Mouse (Mus musculus) left cerebral cortex, postnatal 25 days (tissue): ENCODE measurements around the gene Bcl2l1. TPM values are rescaled to one million over a fixed set of nuclear protein-coding genes. Genes with fewer than 3 reads are reported as not detected.

Experiments
- DNase-seq, 2 experiments: peaks; one replicate each; pipeline ENCODE4 v3.0.0; 2022; ENCODE audit warnings: low spot score in 2 of 2, mixed read lengths in 1 of 2
- intact Hi-C: fragments of 180-260 bp; cut with DNase I; formaldehyde crosslinking; loops from one replicate; pipeline ENCODE4 v1.15.1; 2025
- total RNA-seq, 2 experiments: library from RNA; stranded (reverse); gene quantifications; 2 replicates each; pipeline ENCODE4 v1.2.3; 2021

The Bcl2l1 gene
- total RNA-seq, result 100 to 1,000 TPM; 128 to 138 TPM

DNA sequence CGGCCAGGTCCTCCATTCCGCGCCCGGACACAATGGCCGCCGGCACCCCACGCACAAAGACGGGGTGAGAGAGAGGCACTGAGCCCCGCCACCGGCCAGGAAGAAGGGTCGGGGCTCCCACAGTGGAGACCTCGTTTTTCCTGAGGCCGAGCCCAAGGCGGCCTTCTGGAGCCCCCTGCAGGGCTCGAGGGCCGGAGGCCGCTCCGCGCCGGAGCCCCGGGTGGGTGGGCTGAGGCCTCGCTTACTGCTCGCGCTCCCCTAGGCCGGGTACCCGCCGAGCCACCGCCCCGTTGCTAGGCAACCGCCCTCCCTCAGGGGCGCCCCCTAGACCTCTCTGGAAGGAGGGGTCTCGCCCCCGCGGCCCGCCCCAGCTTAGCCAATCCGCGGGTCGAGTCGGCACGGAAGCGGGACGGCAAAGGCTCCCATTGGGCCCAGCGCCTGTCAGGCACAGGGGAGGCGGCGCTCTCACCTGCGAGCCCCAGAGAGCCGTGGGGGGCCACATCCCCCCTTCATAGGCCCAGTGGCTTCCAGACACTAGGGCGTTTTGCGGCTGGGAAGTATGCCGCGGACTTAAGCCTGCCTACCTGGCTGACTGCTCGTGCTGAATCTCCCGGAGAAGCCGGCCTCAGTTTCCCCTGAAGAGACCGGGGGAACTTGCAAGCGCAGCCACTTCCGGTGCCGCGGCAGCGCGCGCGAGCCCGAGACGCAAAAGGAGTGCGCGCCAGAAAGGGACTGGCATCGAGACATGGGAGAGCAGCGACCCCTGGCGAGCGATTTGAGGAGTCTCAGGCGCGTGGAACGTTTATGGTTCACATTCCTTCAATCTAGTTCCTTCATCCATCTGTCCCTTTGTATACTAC is at the start of gene Bcl2l1:
Gene Bcl2l1 (minus strand): TSS at position 710 of the 860 bp plus-strand sequence.
- peak; percentile 99 for DNase-seq
- intact Hi-C loops, result loop anchor here (1.0 to 5.0 kb wide), 4 partner anchors 54 to 214 kb away; no protein-coding TSS in a partner anchor

DNA sequence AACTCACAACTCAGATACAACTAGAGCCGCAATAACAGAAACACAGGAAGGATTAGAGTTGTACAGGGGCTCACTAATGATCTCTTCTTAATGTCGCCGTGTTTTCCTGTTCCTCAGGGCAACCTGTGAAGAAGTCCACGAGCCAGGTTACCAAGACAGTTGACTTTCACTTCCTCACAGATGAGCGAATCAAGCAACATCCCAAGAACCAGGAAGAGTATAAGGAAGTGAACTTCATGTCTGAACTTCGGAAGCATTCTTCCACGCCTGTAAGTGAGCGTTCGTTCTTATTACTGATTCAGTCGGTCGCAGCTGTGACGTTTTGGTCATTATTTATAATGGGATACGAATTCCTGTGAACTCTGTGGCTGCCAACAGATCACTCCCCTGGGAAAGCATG is 49.4 kb upstream of the Bcl2l1 start:
- intact Hi-C loops, result no loop called here
- no peak for DNase-seq

DNA sequence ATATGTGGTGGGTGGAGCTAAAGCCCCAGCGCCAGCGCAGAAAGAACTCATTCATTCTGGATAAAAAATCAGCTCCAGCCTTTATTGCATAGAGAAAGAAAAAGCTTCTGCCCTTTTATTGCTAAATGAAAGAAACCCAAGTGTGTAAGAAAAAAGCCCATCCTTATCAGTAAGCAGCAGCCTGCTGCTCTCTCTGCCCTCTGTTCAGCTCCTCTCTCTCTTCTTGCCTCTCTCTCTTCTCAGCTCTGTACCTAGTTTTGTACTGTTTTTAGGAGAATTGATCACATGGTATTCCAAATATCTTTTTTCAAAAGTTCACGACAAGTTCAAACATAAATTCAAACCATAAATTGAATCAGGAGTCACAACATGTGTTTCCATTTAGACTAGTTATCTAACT is 46.7 kb upstream of the Bcl2l1 start:
- intact Hi-C loops, result no loop called here
- no peak for DNase-seq

DNA sequence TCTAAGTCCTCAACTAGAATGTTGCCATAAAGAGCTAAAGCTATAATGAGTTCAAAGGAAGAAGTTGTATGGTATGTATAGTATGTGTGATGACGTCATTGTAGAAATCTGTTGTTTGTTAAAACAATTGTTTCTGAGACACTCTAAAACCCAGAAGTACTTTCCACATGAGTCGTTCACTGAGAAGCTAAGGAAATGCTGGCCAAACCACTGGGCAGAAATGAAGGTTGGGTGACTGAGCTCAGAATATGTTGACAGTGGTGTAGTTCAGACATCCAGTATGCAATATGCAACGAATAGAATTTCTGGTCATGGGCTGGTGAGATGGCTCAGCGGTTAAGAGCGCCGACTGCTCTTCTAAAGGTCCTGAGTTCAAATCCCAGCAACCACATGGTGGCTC is 31.8 kb upstream of the Bcl2l1 start:
- intact Hi-C loops, result no loop called here
- no peak for DNase-seq

DNA sequence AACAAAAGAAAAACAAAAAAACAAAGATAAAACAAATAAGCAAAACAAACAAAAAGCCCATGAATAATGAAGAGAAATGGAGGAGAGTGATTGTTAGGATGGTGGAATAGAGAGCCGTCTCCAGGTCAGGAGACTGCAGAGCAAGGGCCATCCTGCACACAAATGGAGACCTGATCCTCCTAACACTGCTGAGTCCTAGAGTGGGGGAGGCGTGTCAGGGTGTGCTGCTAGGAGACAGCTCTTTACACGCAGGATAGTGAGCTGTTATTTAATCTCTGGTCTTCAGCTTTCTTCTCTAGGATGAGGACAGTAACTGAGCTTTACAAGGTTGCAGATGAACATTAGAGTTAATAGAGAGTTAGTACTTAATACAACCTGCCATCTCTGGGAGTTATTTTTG is 31.1 kb upstream of the Bcl2l1 start:
- DNase-seq, result no peak
- intact Hi-C loops, result no loop called here

DNA sequence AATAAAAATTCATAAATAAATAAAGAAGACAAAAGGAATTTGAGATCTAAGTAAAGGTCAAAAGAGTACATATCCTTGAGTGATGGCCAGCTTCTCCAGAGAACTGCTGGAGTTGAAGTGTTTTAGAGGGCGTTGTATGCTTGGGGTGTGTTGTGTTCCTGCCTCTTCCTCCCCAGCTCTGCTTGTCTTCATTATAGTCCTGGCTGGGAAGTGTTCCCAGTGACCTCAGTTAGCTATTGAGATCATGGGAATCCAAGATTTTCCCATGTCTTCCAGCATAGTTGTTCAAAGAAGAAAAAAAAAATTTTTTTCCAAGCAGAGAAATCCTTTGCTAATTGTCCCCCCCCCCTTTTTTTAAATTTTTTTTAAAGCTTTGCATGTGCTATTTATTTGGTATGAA is 30.4 kb upstream of the Bcl2l1 start:
- intact Hi-C loops, result no loop called here
- DNase-seq, result no peak

DNA sequence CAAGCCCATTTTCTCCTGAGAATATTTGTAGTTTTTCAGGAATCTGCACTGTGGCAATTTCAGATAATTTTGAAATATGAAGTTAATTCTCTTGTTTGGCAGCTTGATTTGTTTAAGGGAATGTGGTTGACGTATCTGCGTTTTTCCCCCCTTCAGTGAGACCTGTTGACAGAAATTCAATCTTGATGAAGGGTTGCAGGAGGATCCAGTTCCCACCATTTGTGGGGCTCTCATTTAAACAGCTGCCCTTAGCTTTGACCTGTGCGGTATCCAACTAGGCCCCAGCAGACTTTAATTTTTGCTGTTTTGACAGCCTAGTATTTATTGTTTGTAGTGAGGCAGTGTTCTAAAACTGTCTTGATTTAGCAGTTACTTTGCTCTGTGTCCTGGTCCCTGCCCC is 28.0 kb upstream of the Bcl2l1 start:
- no peak for DNase-seq
- intact Hi-C loops, result no loop called here

DNA sequence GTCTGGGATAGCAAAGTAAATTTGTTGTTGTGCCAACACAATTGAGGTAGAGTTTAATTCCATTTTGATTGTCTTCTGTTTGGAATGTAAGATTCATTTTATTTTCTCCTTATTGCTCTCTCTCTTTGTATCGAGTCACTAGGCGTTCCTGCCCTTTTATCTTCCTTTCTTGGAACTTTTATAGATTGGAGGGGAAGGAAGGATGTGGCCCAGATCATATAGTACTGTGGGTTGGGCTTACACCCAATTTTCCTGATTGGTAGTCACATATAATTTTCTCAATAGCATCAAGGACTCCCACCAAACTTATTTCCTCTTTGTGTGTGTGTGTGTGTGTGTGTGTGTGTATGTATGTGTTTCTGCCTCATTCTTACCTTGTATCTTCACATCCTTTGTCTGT is 16.9 kb upstream of the Bcl2l1 start:
- DNase-seq, result no peak
- intact Hi-C loops, result no loop called here

DNA sequence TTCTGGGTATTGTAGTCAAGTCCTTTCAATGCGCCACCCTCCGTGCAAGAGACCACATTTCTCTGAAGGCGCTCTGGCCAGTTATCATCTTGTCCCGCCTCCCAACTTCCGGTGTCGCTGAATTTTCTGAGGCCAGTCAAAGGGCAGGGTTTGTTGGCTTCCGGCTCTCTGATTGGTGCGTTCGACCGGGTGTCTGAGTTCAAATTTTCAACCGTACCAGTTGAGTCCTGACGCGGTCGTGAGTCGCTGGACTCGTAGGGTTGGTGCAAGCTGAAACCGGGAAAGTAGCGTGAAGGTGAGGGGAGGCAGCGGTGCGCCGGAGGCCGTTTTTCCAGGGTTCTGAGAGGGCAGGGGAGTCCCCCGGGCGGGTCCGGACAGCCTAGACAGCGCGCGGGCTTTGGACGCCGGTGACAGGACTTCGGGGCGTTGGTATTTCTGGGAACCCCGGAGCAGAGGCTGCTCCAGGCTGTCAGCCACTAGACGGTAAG is 16.3 kb upstream of the Bcl2l1 start, which contains the start of gene Tpx2:
Gene Tpx2 (plus strand): TSS at position 150 of the 488 bp plus-strand sequence.
- intact Hi-C loops, result no loop called here

DNA sequence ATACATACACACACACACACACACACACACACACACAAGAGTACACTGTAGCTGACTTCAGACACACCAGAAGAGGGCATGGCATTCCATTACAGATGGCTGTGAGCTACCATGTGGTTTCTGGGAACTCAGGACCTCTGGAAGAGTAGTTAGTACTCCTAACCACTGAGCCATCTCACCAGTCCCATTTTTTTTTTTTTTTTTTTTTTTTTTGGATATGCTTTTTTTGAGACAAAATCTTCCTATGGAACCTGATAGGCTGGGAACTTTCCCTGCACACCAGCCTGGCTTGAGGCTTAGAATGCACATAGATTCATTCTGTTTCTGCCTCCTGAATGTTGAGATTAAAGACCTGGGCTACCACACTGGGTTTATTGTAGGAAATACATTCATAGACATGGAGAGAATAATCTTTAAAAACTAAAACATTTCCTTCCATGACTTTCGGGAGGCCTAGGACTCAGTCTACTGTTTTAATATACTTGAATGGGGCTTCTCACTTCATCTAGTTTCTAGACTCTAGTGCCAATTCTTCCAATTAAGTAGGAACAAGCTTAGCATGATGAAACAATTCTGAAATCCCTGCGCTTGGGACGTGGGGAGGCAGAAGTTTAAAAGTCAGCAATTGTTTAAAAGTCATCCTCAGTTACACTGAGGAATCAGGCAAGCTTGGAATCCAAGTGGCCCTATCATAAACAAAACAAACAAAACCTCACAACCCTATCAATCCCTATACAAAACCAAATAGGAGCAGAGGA is 15.7 kb upstream of the Bcl2l1 start:
- no peak for DNase-seq
- intact Hi-C loops, result no loop called here

More for the DNA sequence above, 16.3 kb upstream of the Bcl2l1 start, which contains the start of gene Tpx2:
- DNase-seq, result peak; percentile 97 to 99

DNA sequence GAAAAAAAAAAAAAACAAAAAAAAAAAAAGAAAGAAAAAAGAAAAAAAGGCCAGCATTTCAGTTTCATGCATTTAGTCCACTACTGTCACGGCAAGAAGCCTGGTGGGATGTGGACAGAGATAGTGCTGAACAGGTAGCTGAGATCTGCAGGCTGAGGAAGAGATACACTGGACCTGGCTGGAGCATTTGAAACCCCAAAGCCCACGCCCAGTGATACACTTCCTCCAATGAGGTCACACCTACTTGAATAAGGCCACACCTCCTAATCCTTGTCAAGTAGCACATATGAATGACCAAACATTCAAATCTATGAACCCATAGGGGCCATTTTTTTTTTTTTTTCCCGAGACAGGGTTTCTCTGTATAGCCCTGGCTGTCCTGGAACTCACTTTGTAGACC is 11.2 kb upstream of the Bcl2l1 start:
- DNase-seq, result no peak
- intact Hi-C loops, result no loop called here

DNA sequence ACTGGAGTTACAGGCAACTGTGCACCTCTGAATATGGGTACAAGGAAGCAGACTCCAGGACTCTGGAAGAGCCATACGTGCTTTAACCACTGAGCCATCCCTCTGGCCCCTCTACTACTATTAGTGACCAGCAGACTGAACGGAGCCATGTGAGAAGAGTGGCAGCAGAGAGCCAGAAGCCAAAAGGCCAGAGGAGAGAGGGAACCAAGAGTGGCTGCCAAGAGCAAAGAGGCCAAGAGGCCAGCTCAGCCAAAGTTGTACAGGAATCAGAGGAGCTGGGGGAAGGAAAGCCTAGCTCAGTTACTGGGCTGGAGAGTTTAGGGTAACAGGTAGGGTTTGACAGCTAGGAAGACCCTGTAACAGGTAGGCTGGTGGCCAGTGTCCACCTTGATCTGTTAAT is 7.7 kb upstream of the Bcl2l1 start:
- intact Hi-C loops, result no loop called here

DNA sequence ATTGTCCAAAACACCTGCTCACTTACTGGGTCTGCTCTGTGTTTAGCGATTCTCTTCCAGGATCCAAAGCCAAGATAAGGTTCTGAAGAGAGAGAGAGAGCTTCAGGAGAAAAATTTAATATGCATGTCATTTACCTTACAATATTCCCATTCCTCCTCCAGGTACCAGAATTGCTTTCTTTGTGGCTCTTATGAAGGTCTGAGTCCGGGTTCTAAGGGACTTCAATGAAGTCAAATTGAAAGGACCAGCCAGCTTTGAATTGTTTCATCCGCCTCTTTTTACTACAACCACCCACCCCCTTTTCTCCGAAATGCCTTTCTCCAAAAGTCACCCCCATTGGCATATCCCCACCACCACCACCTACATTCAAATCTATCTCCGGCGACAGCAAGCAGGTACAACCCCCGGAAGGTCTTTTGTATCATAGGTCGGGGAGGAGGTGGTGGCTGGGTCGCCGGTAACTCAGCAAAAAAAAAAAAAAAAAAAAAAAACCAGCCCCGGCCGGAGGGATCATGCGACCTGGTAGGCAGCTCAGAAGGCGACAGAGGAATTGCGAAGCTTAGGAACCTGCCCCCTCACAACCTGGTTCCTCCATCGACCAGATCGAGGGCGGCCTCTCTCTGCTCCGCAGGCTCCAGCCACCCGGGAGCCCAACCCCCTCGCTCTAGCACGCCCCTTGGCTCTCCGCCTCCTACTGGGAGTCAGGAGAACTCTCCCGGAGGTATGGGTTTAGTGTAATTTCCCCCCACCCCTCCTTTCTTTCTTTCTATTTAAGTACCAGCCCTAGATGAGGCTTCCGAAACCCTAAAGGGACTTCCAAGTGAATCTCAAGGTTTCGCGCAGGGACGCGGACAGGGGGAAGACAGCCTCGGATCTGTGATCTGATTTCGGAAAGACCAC is 1.3 kb downstream of the Bcl2l1 start:
- DNase-seq, result peak; percentile 81 to 91
- intact Hi-C loops, result loop anchor here (1.0 to 5.0 kb wide), 3 partner anchors 45 to 213 kb away; no protein-coding TSS in a partner anchor

More for the DNA sequence above, 7.7 kb upstream of the Bcl2l1 start:
- no peak for DNase-seq

DNA sequence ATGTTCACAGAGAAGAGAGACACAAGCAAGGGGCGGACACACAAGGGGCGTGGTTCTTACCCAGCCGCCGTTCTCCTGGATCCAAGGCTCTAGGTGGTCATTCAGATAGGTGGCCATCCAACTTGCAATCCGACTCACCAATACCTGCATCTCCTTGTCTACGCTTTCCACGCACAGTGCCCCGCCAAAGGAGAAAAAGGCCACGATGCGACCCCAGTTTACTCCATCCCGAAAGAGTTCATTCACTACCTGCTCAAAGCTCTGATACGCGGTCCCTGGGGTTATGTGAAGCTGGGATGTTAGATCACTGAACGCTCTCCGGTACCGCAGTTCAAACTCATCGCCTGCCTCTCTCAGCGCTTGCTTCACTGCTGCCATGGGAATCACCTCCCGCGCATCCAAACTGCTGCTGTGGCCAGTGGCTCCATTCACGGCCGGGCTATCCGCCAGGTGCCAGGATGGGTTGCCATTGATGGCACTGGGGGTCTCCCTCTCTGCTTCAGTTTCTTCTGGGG is 2.1 kb downstream of the Bcl2l1 start:
- intact Hi-C loops, result no loop called here
- DNase-seq, result peak in 1 of 2 experiments; percentile 30

DNA sequence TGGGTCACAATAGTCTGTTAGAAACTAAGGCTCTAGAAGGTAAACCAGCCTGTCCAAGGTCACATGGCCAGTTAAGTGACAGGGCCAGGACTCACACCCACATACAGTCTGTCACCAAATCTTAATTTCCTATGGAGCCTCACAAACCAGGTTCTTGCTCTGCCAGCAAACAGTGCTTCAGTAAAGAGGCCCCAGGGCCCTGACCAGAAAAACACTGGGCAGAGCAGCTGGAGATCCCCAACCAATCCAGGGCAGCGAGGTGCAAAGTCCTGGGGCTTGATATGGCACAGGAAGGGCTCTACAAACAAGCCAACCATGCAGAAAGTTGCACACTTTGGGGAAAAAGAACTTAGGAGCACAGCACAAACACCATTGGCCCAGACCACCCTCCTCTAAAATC is 3.0 kb downstream of the Bcl2l1 start:
- intact Hi-C loops, result no loop called here
- DNase-seq, result no peak

DNA sequence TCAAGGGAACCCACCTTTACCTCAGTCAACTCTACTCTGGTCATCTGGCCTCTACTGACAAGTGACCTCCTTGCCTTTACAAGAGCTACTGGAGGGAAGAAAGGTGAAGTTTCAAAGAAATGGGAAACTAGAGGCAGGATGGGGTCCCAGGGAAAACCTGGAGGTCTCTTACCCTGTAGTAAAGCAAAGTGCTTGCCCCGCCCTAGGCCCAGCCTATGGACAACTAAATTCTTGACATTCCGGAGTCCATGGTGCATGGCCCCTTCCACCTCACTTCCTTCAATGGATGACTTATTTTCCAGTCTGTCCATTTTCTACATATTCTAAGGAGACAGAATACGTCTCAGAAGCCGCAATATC is 3.5 kb downstream of the Bcl2l1 start:
- intact Hi-C loops, result no loop called here

DNA sequence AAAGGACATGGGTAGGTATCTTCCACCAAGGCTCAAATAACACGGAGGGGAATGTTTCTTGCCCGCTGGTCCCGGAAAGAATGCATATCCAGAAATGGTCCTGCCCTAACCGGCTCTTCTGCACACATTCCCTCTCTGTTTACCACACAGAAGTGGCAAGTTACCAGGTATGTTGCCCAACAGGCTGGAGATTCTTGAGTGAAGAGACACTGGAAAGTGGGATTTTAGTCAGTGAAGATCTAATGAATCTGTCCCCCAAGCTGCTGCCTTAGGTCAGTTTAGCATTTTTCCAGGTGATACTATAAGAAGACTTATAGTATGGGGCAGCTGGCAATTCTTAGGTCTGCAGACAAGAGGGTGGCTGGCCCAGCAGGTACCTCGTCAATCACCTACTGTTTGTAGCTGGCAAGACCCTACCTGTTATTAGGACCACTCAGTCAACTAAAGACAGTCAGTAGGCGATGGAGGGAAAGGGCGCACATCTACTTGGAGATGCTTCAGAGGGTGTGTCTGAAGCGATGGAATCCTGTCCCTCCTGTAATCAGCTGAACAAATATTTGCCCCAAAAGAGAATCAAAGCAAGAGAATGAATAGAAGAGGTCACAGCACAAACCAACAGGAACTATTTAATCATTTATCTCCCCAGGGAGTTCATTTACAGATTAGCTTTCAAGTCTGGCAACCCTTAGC is 4.1 kb downstream of the Bcl2l1 start:
- intact Hi-C loops, result no loop called here
- no peak for DNase-seq

More for the DNA sequence above, 3.5 kb downstream of the Bcl2l1 start:
- DNase-seq, result no peak

DNA sequence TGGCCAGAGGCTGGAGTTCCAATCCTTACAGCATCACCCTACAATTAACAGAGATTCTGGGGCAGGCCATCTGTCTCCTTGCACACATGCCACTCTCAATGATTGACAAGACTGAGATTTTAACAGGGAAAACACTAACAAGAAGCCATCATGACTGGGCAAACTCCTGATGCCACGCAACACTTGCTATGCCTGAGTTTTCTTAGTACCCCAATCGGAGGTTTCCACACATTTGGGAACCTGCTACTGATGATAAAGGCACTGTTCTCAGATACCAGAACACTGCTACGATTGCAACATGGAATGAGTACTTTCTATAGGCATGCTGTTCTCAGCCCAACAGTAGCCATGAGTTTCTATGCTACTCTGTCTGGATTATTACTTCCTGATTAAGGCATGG is 5.0 kb downstream of the Bcl2l1 start:
- no peak for DNase-seq
- intact Hi-C loops, result no loop called here

DNA sequence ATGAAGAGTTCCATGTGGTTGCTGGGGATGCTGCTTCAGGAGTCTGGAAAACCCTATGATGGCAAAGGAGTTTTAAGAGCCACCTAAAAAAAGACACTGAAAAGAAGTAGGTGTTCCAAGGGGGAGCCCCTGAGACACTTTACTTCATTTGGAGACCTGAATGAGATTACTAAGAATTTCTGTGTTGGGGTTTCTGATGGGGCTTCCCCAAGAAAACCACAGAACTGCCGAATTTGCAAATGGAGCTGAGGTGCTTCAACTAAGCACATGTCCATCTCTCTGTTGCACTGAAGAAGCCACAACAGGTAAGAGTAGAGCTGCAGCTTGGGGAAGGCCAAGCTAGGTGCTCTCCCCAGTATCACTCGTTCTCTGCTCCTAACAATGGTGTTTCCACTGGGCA is 5.8 kb downstream of the Bcl2l1 start:
- intact Hi-C loops, result no loop called here
- no peak for DNase-seq
